Mouse (Mus musculus): ENCODE results near the gene Crtac1. TPM values are rescaled to one million over a fixed set of nuclear protein-coding genes. Genes with fewer than 3 reads are reported as not detected.

The Crtac1 gene
- total and polyA plus RNA-seq, 3 experiments = 0.15 TPM; not detected in 2

- TF ChIP-seq MEF2A (IDR thresholded peaks at IDR 0.05; ENCODE audit: extremely low read depth, insufficient replicate concordance, low read depth, low read length, poor library complexity, severe bottlenecking) = no peak
- TF ChIP-seq GATA1 (IDR thresholded peaks at IDR 0.05; ENCODE audit: low read depth, low read length) = no peak
- no peak for TF ChIP-seq GABPA (IDR thresholded peaks at IDR 0.05; ENCODE audit: low read depth, low read length)
- no peak for TF ChIP-seq SIN3A (IDR thresholded peaks at IDR 0.05; ENCODE audit: low read length)
- TF ChIP-seq NELFE (IDR thresholded peaks at IDR 0.05; ENCODE audit: low read depth, low read length) = no peak
- TF ChIP-seq ZMIZ1 (IDR thresholded peaks at IDR 0.05; ENCODE audit: low read depth, low read length) = no peak
- no peak for TF ChIP-seq TBP (IDR thresholded peaks at IDR 0.05; ENCODE audit: low read depth, low read length)
- TF ChIP-seq ZC3H11A (IDR thresholded peaks at IDR 0.05; ENCODE audit: low read depth, low read length) = no peak
- TF ChIP-seq MXI1 (IDR thresholded peaks at IDR 0.05; ENCODE audit: low read depth, low read length) = no peak
- no peak for TF ChIP-seq BHLHE40 (IDR thresholded peaks at IDR 0.05; ENCODE audit: borderline replicate concordance, low read depth, low read length)
- TF ChIP-seq MYB (IDR thresholded peaks at IDR 0.05; ENCODE audit: low read depth, low read length) = no peak
- no peak for TF ChIP-seq TCF12 (IDR thresholded peaks at IDR 0.05; ENCODE audit: low read depth, low read length)
- no peak for TF ChIP-seq ELF1 (IDR thresholded peaks at IDR 0.05; ENCODE audit: low read depth, low read length)
- TF ChIP-seq CHD2 (IDR thresholded peaks at IDR 0.05; ENCODE audit: low read length) = no peak
- TF ChIP-seq MYC (IDR thresholded peaks at IDR 0.05; ENCODE audit: low read depth, low read length) = no peak
- H3K9me3 ChIP-seq (replicated peaks; ENCODE audit: insufficient read depth, low read length) = no peaks in the 10 kb centered on the region
- no peak for DNase-seq (ENCODE audit: low read depth, low spot score)
- H3K4me1 ChIP-seq (ENCODE audit: control insufficient read depth in 1 of 2, insufficient read depth in 2 of 2, low read length in 2 of 2) = no peaks in the 10 kb centered on the region
- H3K79me2 ChIP-seq (ENCODE audit: control insufficient read depth, insufficient read depth, low read length, poor library complexity) = no peaks in the 10 kb centered on the region
- H3K27ac ChIP-seq (ENCODE audit: control insufficient read depth, low read depth, low read length) = no peak overlapping the region
- no peak overlapping the region for H3K9ac ChIP-seq (ENCODE audit: control insufficient read depth, low read depth, low read length, poor library complexity, severe bottlenecking)
- no peak overlapping the region for H3K4me3 ChIP-seq (ENCODE audit: control insufficient read depth in 1 of 2, insufficient read depth in 1 of 2, low read depth in 2 of 2, low read length in 2 of 2)
- H3K27me3 ChIP-seq (ENCODE audit: control insufficient read depth in 1 of 2, insufficient read depth in 2 of 2, low read length in 2 of 2) = peaks cover 8 to 9% of the 10 kb centered on the region in 2 experiments; a peak in 3 of 4 replicates
- H3K36me3 ChIP-seq (ENCODE audit: control insufficient read depth in 1 of 2, insufficient read depth in 2 of 2, low read length in 2 of 2) = no peaks in the 10 kb centered on the region
Observed at GRCm38 (mm10) chr19:42293216-42293615, 138.4 kb downstream of the Crtac1 start.

GRCm38 (mm10) chr19:42292106-42292505 lies 139.5 kb downstream of the Crtac1 start:
- Histone ChIP-seq H3K27ac (ENCODE audit: control insufficient read depth, low read depth, low read length) (no peak overlapping the region), H3K4me3 (ENCODE audit: control insufficient read depth in 1 of 2, insufficient read depth in 1 of 2, low read depth in 2 of 2, low read length in 2 of 2) (no peak overlapping the region), H3K79me2 (ENCODE audit: control insufficient read depth, insufficient read depth, low read length, poor library complexity) (no peaks in the 10 kb centered on the region), H3K9ac (ENCODE audit: control insufficient read depth, low read depth, low read length, poor library complexity, severe bottlenecking) (no peak overlapping the region), H3K27me3 (ENCODE audit: control insufficient read depth in 1 of 2, insufficient read depth in 2 of 2, low read length in 2 of 2) (peaks cover 9 to 10% of the 10 kb centered on the region in 2 experiments; a peak in 3 of 4 replicates), H3K36me3 (ENCODE audit: control insufficient read depth in 1 of 2, insufficient read depth in 2 of 2, low read length in 2 of 2) (no peaks in the 10 kb centered on the region), H3K9me3 (replicated peaks; ENCODE audit: insufficient read depth, low read length) (no peaks in the 10 kb centered on the region), H3K4me1 (ENCODE audit: control insufficient read depth in 1 of 2, insufficient read depth in 2 of 2, low read length in 2 of 2) (no peaks in the 10 kb centered on the region)
- TF ChIP-seq SIN3A (IDR thresholded peaks at IDR 0.05; ENCODE audit: low read length) (no peak), MAFK (IDR thresholded peaks at IDR 0.05; ENCODE audit: borderline replicate concordance, low read depth, low read length) (no peak), UBTF (IDR thresholded peaks at IDR 0.05; ENCODE audit: borderline replicate concordance, insufficient read depth, low read depth, low read length) (no peak), JUND (IDR thresholded peaks at IDR 0.05; ENCODE audit: low read depth, low read length) (no peak), E2F4 (IDR thresholded peaks at IDR 0.05; ENCODE audit: borderline replicate concordance, low read depth, low read length) (no peak), CHD1 (IDR thresholded peaks at IDR 0.05; ENCODE audit: low read depth, low read length) (no peak), HCFC1 (IDR thresholded peaks at IDR 0.05; ENCODE audit: low read depth, low read length) (no peak), RAD21 (IDR thresholded peaks at IDR 0.05; ENCODE audit: low read depth, low read length) (no peak), EP300 (IDR thresholded peaks at IDR 0.05; ENCODE audit: low read depth in 1 of 2, low read length in 2 of 2) (no peak), BHLHE40 (IDR thresholded peaks at IDR 0.05; ENCODE audit: borderline replicate concordance, low read depth, low read length) (no peak), KAT2A (conservative IDR thresholded peaks at IDR 0.05; ENCODE audit: low read depth, low read length) (no peak), NELFE (IDR thresholded peaks at IDR 0.05; ENCODE audit: low read depth, low read length) (no peak), POLR2AphosphoS5 (IDR thresholded peaks at IDR 0.05; ENCODE audit: borderline replicate concordance, low read depth, low read length) (no peak), ETS1 (IDR thresholded peaks at IDR 0.05; ENCODE audit: low read depth, low read length) (no peak), MAZ (IDR thresholded peaks at IDR 0.05; ENCODE audit: low read depth, low read length) (no peak), USF2 (IDR thresholded peaks at IDR 0.05; ENCODE audit: borderline replicate concordance in 1 of 2, insufficient read depth in 1 of 2, low read depth in 1 of 2, low read length in 2 of 2) (no peak), RCOR1 (IDR thresholded peaks at IDR 0.05; ENCODE audit: low read depth, low read length) (no peak), NRF1 (IDR thresholded peaks at IDR 0.05; ENCODE audit: insufficient read depth, low read depth, low read length, poor library complexity, severe bottlenecking) (no peak), TBP (IDR thresholded peaks at IDR 0.05; ENCODE audit: low read depth, low read length) (no peak)
- DNase-seq (ENCODE audit: low read depth, low spot score) = no peak

All from MEL (cell line).